Mouse (Mus musculus) megakaryocyte, embryonic 14.5 days (primary cell): ENCODE measurements at regions not wholly inside any gene's neighbourhood (a gene's known extent, or its start where the extent isn't known, plus 50 kb on each side); places are given as distances from the start of the nearest gene placed in this dataset.

Experiments used
- FLI1 ChIP-seq: IDR thresholded peaks from 2 replicates; pipeline ENCODE4 v1.6.1; 2012; ENCODE audit warnings: low read length, inconsistent platforms, mixed read lengths
- GATA1 ChIP-seq: IDR thresholded peaks from 3 replicates; pipeline ENCODE4 v1.6.1; 2012; ENCODE audit warnings: mixed read lengths, low read length, inconsistent platforms, borderline replicate concordance

DNA sequence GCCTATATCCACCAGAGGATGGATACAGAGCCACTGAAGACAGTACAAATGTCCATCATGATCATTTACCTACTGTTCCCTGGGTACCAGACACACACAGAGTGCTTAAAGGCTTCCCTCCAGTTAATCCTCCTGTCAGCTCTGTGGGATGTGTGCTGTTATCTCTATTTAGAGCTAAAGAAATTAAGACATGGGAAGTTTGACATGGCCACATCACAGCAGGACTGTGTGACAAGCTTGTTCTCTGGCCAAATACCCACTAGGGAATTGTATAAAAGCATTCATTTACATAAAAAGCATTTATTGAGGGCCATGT, 92.3 kb downstream of the Aipl1 start:
- TF ChIP-seq GATA1: no peak
- TF ChIP-seq FLI1: no peak
